Mouse (Mus musculus) G1E (cell line): ENCODE results near the gene Stat5b.

Source experiments
- CTCF ChIP-seq: IDR thresholded peaks from 2 replicates; pipeline ENCODE4 v1.5.1; 2012; ENCODE audit warnings: low read depth, low read length, inconsistent platforms, mixed read lengths
- TAL1 ChIP-seq: conservative IDR thresholded peaks from 2 replicates; pipeline ENCODE4 v1.6.1; 2012; ENCODE audit warnings: low read depth, low read length, inconsistent platforms, mixed read lengths

DNA sequence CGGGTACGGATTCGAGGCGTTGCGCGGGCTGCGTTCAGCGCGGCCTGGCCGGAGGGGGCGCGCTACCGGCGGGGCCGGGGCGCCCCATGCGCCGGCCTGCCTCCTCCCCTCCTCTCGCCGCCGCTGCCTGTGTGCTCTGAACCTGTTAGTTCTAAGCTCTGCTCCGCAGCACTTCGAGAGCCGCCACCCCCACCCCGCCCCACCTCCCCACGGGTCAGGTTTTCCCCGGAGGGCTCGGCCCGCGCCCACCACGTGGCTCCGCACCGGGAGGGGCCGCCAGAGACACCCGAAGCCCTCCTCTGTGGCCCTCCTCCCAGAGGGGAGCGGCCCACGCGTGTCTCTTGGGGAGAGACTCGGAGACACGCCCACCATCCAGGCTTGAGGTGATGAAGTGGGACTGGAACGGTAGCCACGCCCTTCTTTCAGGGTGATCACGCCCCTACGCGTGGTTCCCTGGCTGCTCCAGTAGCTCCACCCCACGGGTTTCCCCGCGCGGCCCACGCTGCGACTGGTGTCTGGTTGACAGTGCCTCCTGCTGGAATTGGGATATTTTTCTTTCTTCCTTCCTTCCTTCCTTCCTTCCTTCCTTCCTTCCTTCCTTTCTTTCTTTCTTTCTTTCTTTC is 90.8 kb downstream of the Stat5b start, which contains the start of gene Kcnh4:
- no peak for TF ChIP-seq TAL1
- no peak for TF ChIP-seq CTCF
